Mouse (Mus musculus) Patski (cell line): Measurements from ENCODE around the gene Ppm1g. TPM values are rescaled to one million over a fixed set of nuclear protein-coding genes. Genes with fewer than 3 reads are reported as not detected.

Experiments used
- ATAC-seq: fragments of 100-300 bp; one replicate; pipeline ENCODE4 v1.8.0; 2021
- CTCF ChIA-PET: fragments of 350-600 bp; sonication (Branson Sonifier 250); formaldehyde crosslinking; loops from one replicate; lab custom pipeline; 2022; ENCODE audit warnings: inconsistent platforms; lab: Charles Lee
- POLR2A ChIA-PET: fragments of 350-600 bp; sonication (Branson Sonifier 250); formaldehyde crosslinking; loops from one replicate; lab custom pipeline; 2022; ENCODE audit warnings: antibody characterized with exemption, inconsistent platforms; lab: Charles Lee
- DNase-seq: peaks from one replicate; pipeline ENCODE4 v3.0.0-alpha.2; 2011; ENCODE audit warnings: low read depth, low spot score
- H3K27me3 ChIP-seq: fragments of 371-371 bp; one replicate; pipeline ENCODE4 v1.5.1; 2021
- CTCF ChIP-seq: fragments of 100-300 bp; IDR thresholded peaks from one replicate; pipeline ENCODE4 v1.5.1; 2021
- in situ Hi-C: fragments of 300-500 bp; cut with MboI; formaldehyde crosslinking; loops from 3 replicates; pipeline ENCODE4 v1.11.1; 2018; ENCODE audit warnings: low pct_unique_long_range_greater_than_20kb, mixed read lengths
- polyA plus RNA-seq: library from polyadenylated mRNA; unstranded; gene quantifications from one replicate; pipeline ENCODE4 v1.2.3, GENCODE M21; 2021

Ppm1g gene
- polyA plus RNA-seq, 1 experiment from 2014 or later: 194 TPM

DNA sequence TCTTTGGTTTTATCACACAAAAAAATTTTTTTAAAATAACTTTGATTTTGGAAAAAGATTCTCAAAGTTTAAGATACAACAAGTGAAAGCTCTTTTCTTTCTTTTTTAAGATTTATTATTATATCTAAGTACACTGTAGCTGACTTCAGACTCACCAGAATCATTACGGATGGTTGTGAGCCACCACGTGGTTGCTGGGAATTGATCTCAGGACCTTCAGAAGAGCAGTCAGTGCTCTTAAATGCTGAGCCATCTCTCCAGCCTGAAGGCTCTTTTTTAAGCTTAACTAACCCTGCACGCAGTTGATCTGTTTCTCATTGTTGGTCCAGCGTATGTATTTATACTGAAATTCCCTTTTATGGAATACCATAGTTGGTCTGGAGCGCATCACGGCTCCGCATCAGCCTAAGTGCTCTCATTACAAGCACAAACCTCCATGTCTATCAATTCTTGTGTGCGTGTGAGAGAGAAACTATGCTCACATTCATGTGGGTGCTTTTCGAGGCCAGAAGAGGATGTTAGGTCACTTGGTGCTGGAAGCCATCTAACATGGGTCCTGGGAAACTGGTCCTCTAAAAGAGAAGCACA is 39.2 kb downstream of the Ppm1g start:
- CTCF ChIA-PET: interaction anchor here (0.6 to 2.4 kb wide), 6 partner anchors 9 to 147 kb away, joined by 3 to 11 read pairs (median 4); no protein-coding TSS in a partner anchor

DNA sequence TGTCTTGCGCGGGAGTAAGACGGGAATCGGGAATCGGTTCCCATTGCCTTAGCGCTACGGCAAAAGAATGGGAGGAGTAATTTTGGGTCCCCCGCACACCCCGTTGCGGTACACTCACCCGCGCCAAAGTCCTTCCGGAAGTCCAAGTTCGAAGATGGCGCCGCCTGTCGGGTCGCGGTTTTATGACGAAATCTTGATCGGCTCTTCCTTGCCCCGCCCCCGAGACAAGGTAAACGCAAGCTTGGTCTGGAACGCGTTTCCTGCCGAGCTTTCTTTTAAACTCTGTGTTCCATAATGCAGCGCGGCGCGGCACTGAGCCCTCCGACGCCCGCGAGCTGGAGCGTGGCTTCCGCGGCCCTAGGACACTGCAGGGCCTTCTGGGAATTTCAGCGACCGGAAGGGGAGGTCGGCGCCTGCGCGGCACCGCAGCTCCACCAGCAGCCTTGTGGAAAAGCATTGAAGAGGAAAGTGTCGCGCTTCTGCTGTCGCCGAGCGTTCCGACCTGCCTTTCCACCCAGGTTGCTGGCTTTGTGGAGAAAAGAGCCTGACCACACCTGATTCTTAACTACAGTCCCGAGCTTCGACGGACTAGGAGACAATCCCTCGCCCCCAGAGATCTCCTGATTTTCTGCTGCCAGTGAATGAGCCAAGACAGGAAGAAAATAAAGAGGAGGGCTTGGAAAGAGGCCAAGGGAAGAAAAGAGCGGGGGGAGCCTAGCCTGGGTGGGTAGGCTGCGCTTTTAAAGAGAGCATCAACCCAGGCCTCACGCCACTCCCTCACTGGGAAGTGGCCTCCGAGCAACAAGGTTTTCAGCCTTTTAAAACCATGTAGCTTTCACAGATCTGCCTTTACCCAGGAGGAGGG is 40.5 kb downstream of the Ppm1g start, which contains the start of the genes Gm29609 and Gtf3c2:
TSS of gene Gm29609 (minus strand) at position 146 of the 865 bp plus-strand sequence.
TSS of gene Gtf3c2 (minus strand) at position 379 of the 865 bp plus-strand sequence.
- DNase-seq: peak; percentile 92
- ChIA-PET POLR2A (interaction anchor here (1.3 to 3.5 kb wide), 6 partner anchors 11 to 35 kb away, joined by 3 to 24 read pairs (median 10); partner anchors contain the start of genes Eif2b4, Mpv17, Snx17 and Zfp513), CTCF (interaction anchor here (1.0 to 2.4 kb wide), 4 partner anchors 10 to 28 kb away, joined by 3 to 11 read pairs (median 6); no protein-coding TSS in a partner anchor)
- peak; percentile 89 for ATAC-seq
- in situ Hi-C loops: no loop called here
- no peaks in the 10 kb centered on the region for H3K27me3 ChIP-seq
- TF ChIP-seq CTCF: no peak

More for the DNA sequence above, 39.2 kb downstream of the Ppm1g start:
- no peak for DNase-seq
- in situ Hi-C loops: no loop called here
- H3K27me3 ChIP-seq: no peaks in the 10 kb centered on the region
- TF ChIP-seq CTCF: no peak
- no peak for ATAC-seq
- POLR2A ChIA-PET: interaction anchor here (0.9 to 3.5 kb wide), 6 partner anchors 10 to 33 kb away, joined by 3 to 24 read pairs (median 10); partner anchors contain the start of genes Eif2b4, Snx17 and Zfp513

DNA sequence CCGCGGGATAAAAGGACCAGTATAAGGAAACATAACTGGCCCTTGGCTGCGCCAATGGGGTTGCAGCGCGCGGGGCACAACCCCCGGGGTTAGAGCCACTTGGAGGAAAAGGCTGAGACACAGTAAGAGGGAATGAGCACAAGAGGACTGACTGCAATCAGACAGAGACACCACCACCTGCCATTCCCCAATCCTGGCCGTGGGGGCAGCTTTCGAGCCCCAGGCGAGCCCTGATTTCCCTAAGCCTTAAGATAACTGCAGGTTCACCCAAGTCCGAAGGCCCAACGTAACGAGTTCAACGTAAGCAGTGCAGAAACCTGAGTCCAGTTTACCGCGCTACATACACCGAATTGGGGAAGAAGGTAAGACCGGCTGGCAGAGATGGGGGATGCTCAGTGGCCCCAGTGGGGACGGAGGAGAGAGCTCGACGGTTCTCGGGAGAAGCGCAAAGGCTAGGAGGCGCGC is 41.2 kb downstream of the Ppm1g start:
- no peak for TF ChIP-seq CTCF
- POLR2A ChIA-PET: interaction anchor here (1.4 to 3.5 kb wide), 5 partner anchors 12 to 26 kb away, joined by 3 to 24 read pairs (median 10); partner anchors contain the start of genes Eif2b4, Mpv17, Snx17 and Zfp513
- in situ Hi-C loops: no loop called here
- CTCF ChIA-PET: interaction anchor here (1.0 to 2.4 kb wide), 4 partner anchors 10 to 28 kb away, joined by 3 to 11 read pairs (median 6); no protein-coding TSS in a partner anchor
- H3K27me3 ChIP-seq: no peaks in the 10 kb centered on the region
- DNase-seq (no peak), ATAC-seq (peak; percentile 66)

DNA sequence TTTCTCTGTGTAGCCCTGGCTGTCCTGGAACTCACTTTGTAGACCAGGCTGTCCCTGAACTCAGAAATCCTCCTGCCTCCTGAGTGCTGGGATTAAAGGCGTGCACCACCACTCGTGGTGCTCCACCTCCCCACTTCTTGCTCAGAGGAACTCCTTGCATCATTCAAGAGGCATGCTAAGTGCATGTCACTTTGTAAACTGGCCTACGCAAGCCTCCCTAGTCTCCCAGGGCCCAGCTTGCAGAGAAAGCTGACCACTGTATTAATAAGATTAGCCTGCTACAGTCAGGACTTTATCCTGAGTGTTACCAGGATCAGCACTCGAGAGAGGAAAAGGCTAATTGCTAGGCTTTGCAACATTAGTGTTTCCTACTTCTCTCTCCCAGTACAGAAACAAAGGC is 51.9 kb downstream of the Ppm1g start:
- POLR2A ChIA-PET: interaction anchor here (0.9 kb wide), 1 partner anchor 24 kb away, joined by 3 read pairs; the partner anchor contains the start of genes Eif2b4 and Snx17
- CTCF ChIA-PET: no interaction called here
- TF ChIP-seq CTCF: no peak
- in situ Hi-C loops: no loop called here
- H3K27me3 ChIP-seq: no peaks in the 10 kb centered on the region
- DNase-seq (no peak), ATAC-seq (no peak)

DNA sequence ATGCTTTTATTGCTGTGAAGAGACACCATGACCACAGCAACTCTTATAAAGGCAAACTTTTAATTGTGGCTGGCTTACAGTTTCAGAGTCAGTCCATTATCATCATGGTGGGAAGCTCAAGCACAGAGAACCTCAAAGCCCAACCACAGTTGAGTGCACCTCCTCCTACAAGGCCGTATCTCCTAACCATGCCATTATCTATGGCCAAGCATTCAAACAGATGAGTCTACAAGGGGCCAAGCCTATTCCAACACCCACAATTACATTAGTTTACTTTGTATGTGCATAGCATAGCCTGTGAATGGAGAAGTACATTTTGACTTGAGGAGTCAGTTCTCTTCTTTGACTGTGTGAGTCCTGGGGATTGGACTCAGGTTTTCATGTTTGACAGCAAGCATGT is 55.6 kb downstream of the Ppm1g start:
- no peak for TF ChIP-seq CTCF
- no peak for ATAC-seq
- in situ Hi-C loops: no loop called here
- no peaks in the 10 kb centered on the region for H3K27me3 ChIP-seq
- DNase-seq: no peak
- POLR2A ChIA-PET: no interaction called here
- CTCF ChIA-PET: interaction anchor here (3.2 kb wide), 1 partner anchor 11 kb away, joined by 16 read pairs; no protein-coding TSS in a partner anchor

DNA sequence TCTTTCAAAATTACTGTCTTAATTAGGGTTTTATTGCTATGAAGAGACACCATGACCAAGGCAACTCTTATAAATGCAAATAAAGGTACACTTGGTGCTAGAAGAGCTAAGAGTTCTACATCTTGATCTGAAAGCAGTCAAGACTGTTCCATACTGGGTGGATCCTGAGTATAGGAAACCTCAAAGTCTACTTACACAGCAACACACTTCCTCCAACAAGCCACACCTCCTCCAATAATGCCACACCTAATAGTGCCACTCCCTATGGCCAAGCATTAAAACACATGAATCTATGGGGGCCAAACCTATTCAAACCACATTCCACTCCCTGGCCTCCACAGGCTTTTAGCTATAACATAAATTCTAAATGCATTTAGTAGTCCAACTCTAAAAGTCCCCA is 58.0 kb downstream of the Ppm1g start:
- in situ Hi-C loops: no loop called here
- POLR2A ChIA-PET: interaction anchor here (1.4 kb wide), 1 partner anchor 10 kb away, joined by 5 read pairs; no protein-coding TSS in a partner anchor
- CTCF ChIA-PET: interaction anchor here (1.4 to 3.2 kb wide), 3 partner anchors 13 to 166 kb away, joined by 3 to 16 read pairs (median 4); no protein-coding TSS in a partner anchor
- TF ChIP-seq CTCF: no peak
- no peaks in the 10 kb centered on the region for H3K27me3 ChIP-seq
- ATAC-seq: no peak
- no peak for DNase-seq

DNA sequence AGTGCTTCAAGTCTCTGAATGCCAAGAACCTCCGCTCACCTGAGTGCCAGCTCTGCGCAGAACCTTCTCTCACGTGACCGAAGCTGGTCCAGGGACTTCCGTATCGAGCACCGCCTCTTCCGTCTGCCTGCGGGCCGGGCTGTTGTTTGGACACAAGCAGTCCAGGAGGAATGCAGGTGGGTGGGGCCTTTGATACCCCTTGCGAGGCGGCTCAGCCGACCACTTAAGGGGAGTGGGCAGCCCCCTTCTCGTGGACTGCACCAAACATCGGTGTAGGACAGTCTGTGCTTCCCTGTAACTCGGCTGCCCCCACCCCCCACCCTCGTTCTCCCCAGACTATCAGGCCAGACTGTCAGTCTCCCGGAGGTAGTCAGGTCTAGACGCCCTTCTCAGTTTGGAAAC is 66.3 kb downstream of the Ppm1g start, which contains the start of gene Mpv17:
TSS of gene Mpv17 (minus strand) at position 100 of the 402 bp plus-strand sequence.
- no peaks in the 10 kb centered on the region for H3K27me3 ChIP-seq
- no peak for TF ChIP-seq CTCF
- ChIA-PET CTCF (interaction anchor here (1.8 kb wide), 1 partner anchor 9 kb away, joined by 5 read pairs; no protein-coding TSS in a partner anchor), POLR2A (interaction anchor here (0.6 to 1.0 kb wide), 3 partner anchors 16 to 39 kb away, joined by 3 read pairs; partner anchors contain the start of genes Eif2b4, Gm29609, Gtf3c2 and Snx17)
- ATAC-seq (peak; percentile 75), DNase-seq (peak; percentile 70)
- in situ Hi-C loops: no loop called here

DNA sequence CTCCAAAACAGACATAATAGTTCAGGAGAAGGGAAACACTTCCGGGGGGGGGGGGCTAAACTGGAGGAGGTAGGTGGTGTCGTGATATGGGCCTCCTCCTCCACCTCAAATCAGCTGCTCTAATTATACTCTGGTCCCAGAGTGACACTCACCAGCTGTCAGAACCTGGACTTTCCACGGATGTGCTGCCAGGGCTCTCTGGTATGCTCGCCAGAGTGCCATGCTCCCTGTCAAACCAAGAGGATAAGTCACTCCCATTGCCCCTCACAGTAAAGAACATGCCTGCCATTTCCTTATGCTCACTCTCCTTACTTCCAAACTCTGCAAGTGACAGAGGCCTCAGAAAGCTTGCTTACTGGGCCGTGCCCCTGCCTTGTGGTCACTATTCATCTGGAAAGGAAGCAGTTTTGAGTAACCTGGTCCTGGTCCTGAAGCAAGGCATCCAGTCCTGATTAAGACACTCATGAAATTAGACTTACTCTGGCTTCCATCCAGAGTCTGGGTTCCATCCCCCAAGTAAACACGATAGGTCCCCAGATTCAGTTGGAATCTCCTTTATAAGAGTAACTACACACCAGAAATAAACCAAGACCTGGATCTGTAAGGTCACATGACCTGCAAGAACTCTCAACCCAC is 66.9 kb downstream of the Ppm1g start:
- H3K27me3 ChIP-seq: no peaks in the 10 kb centered on the region
- ChIA-PET POLR2A (interaction anchor here (0.6 to 2.0 kb wide), 4 partner anchors 9 to 248 kb away, joined by 3 to 5 read pairs (median 4); partner anchors contain the start of genes Eif2b4, Gm29609, Gtf3c2 and Snx17), CTCF (interaction anchor here (1.8 kb wide), 1 partner anchor 9 kb away, joined by 5 read pairs; no protein-coding TSS in a partner anchor)
- ATAC-seq (peak; percentile 8), DNase-seq (no peak)
- TF ChIP-seq CTCF: no peak
- in situ Hi-C loops: no loop called here

Other genes with a start within 250 kb of the Ppm1g start
- 118 TPM for gene Atraid, start 172.4 kb downstream of the Ppm1g start, polyA plus RNA-seq
- gene Slc5a6, start 171.8 kb downstream of the Ppm1g start, polyA plus RNA-seq: 13.2 TPM
- gene Cad, start 165.9 kb downstream of the Ppm1g start, polyA plus RNA-seq: 39.8 TPM
- gene Dnajc5g, start 114.4 kb downstream of the Ppm1g start, polyA plus RNA-seq: not detected
- 0.06 TPM for gene Slc30a3, start 112.5 kb downstream of the Ppm1g start, polyA plus RNA-seq
- gene Trim54, start 104.0 kb downstream of the Ppm1g start, polyA plus RNA-seq: not detected
- not detected for gene Ucn, start 81.9 kb downstream of the Ppm1g start, polyA plus RNA-seq
- 162 TPM for gene Mpv17, start 66.4 kb downstream of the Ppm1g start, polyA plus RNA-seq
- 3.9 TPM for gene Gm29609, start 40.8 kb downstream of the Ppm1g start, polyA plus RNA-seq
- 63.0 TPM for gene Gtf3c2, start 40.5 kb downstream of the Ppm1g start, polyA plus RNA-seq
- 163 TPM for gene Snx17, start 27.5 kb downstream of the Ppm1g start, polyA plus RNA-seq
- gene Eif2b4, start 27.3 kb downstream of the Ppm1g start, polyA plus RNA-seq: 78.1 TPM
- gene Zfp513, start 18.4 kb downstream of the Ppm1g start, polyA plus RNA-seq: 44.0 TPM
- 133 TPM for gene Nrbp1, start 20.2 kb upstream of the Ppm1g start, polyA plus RNA-seq
- 0.73 TPM for gene Gm9970, start 20.5 kb upstream of the Ppm1g start, polyA plus RNA-seq
- gene Krtcap3, start 31.0 kb upstream of the Ppm1g start, polyA plus RNA-seq: 8.6 TPM
- gene Ift172, start 70.4 kb upstream of the Ppm1g start, polyA plus RNA-seq: 57.9 TPM
- 107 TPM for gene Fndc4, start 75.4 kb upstream of the Ppm1g start, polyA plus RNA-seq
- gene Gckr, start 76.8 kb upstream of the Ppm1g start, polyA plus RNA-seq: 5.9 TPM
- 15.8 TPM for gene Zfp512, start 231.7 kb upstream of the Ppm1g start, polyA plus RNA-seq